Mouse (Mus musculus) embryo, embryonic 10 days (tissue): Measurements from ENCODE around the gene Dolpp1.

ENCODE experiments used
- DNase-seq: peaks from one replicate; pipeline ENCODE4 v3.0.0-alpha.2; 2015; ENCODE audit warnings: low spot score

The Dolpp1 gene

GRCm38 (mm10) chr2:30377721-30378120, 14.3 kb upstream of the Dolpp1 start:
- DNase-seq: no peak

GRCm38 (mm10) chr2:30379307-30379706, 12.7 kb upstream of the Dolpp1 start:
- DNase-seq: no peak

- DNase-seq: no peak
Measured at GRCm38 (mm10) chr2:30380564-30381376, 11.3 kb upstream of the Dolpp1 start.

DNA sequence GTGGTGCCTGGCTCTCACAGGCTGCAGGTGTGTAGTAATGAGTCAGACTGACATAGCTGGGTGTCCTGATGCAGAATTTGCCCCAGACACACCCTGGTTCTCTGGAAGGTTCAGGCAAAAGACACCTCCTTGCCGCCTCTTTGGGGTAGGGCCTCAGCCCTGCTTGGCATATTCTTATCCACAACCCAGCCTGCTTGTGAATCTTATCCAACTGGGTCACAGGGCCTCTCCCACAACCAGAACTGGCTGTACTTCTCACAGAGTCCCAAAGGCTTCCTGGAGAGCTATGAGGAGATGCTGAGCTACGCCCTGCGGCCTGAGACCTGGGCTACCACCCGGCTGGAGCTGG, 10.7 kb upstream of the Dolpp1 start:
- no peak for DNase-seq

DNA sequence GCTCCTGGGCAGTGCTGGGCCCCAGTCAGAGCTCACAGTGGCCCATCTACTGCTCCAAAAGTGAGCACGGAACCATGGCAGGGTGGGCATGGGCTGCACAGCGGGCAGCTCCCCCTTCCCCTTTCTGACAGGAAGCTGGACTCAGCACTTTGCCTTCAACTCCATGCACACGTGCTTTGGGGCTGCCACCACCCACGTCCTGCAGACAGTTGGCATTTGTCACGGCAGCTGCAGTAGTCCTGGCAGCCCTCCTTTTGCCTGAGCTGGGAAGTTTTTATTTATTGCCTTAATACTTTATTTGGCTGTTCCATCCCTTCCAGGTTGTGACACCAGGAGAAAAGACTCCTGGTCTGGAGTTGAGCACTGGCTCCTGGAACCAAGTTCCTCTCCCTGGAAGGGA, 7.2 kb upstream of the Dolpp1 start:
- no peak for DNase-seq

GRCm38 (mm10) chr2:30385591-30385990, 6.5 kb upstream of the Dolpp1 start:
- DNase-seq: no peak

GRCm38 (mm10) chr2:30386913-30387312, 5.1 kb upstream of the Dolpp1 start:
- DNase-seq: no peak

GRCm38 (mm10) chr2:30389000-30389399, 3.1 kb upstream of the Dolpp1 start:
- no peak for DNase-seq

- peak; percentile 88 for DNase-seq
Measured at GRCm38 (mm10) chr2:30392577-30393369, 719 bp downstream of the Dolpp1 start.

DNA sequence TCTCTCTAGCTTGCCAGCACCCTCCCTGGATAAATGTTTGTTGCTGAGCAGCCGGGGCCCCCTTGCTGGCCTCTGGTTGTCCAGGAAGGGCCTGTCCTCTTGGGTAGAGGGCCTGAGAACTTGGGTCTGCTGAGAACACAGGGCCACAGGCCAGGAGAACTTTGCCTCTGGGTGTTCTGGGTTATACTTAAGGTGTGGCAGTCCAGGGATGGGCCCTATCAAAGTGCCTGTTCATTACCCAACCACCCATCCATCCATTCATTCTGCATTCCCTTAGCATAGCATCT, 1.3 kb downstream of the Dolpp1 start:
- no peak for DNase-seq

GRCm38 (mm10) chr2:30395757-30396156, 3.7 kb downstream of the Dolpp1 start:
- no peak for DNase-seq

DNA sequence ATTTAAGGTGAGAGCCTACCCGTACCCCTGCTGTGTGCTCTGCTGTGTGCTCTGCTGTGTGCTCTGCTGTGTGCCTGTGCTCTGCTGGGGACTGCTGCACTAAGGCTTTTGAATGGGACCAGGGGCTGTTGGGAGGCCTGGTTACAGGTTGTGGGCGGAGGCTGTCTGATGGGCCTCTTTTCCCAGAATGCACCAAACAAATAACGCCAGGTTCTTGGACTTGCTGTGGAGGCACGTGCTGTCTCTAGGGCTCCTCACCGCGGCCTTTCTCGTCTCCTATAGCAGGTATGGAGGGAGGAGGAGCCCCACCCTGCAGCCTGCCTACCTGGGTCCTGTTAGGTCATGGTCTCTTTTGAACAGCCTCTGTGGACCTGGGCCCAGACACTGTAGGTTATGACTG, 4.2 kb downstream of the Dolpp1 start:
- DNase-seq: no peak

DNA sequence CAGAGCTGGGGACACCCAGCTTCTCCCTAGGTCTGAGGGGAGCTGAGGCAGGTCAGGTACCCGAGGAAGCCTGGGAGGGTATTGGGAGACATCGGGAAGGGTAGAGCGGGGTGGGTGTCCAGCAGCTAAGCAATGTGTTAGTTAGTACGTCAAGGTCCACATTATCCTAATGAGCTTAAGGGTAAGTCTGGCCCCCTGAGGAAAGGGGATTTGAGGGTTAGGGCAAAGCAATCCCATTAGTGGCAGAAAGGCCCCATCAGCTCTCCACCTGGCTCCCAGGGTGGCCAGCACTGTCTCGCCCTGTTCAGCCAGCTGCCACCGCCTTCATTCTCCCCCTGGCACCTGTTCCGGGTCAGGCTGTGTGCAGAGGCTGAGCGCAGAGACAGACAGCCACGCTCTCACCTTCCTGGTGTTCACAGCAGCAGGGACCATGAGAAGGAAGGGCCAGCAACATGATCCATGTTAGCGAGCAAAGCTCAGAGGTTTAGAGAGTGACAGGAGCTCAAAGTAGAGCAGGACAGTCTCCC, 6.0 kb downstream of the Dolpp1 start:
- no peak for DNase-seq

GRCm38 (mm10) chr2:30399191-30400171, 7.4 kb downstream of the Dolpp1 start:
- peak; percentile 71 for DNase-seq

GRCm38 (mm10) chr2:30401581-30401980, 9.5 kb downstream of the Dolpp1 start:
- no peak for DNase-seq

GRCm38 (mm10) chr2:30402351-30402826, 10.3 kb downstream of the Dolpp1 start:
- DNase-seq: no peak

GRCm38 (mm10) chr2:30402843-30403242, 10.8 kb downstream of the Dolpp1 start:
- DNase-seq: no peak

DNA sequence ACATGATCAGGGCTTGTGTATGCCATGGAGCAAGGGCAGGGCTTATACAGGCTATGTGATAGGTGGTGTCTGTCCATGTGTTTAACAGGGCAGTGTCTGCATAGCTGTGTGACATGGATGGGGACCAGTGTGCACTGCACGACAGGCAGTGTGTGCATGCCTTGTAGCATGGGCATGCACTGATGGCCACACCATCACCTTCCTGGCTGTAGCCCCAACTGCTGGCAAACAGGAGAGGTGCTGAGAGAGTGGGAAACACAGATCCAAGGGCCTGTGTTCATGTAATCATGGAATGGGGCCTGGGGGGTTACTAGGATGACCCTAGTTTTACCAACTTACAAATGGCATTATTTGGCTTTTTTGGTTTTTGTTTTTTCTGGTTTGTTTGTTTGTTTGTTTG, 11.8 kb downstream of the Dolpp1 start:
- no peak for DNase-seq

- DNase-seq: no peak
Measured at GRCm38 (mm10) chr2:30407221-30407620, 15.2 kb downstream of the Dolpp1 start.

GRCm38 (mm10) chr2:30407778-30408177, 15.7 kb downstream of the Dolpp1 start:
- no peak for DNase-seq

GRCm38 (mm10) chr2:30408452-30409100, 16.5 kb downstream of the Dolpp1 start:
- DNase-seq: no peak
